Mouse (Mus musculus) embryonic fibroblast, embryonic 13.5 days (primary cell): ENCODE data around the gene Ncor2. TPM values are rescaled to one million over a fixed set of nuclear protein-coding genes. Genes with fewer than 3 reads are reported as not detected.

Experiments used
- H3K27ac ChIP-seq: 2 replicates; pipeline ENCODE4 v1.5.1; 2012; ENCODE audit warnings: low read length, control low read depth, inconsistent platforms; ENCODE audit not compliant: insufficient read depth
- H3K4me1 ChIP-seq: 2 replicates; pipeline ENCODE4 v1.6.1; 2011; ENCODE audit warnings: low read length; ENCODE audit not compliant: control insufficient read depth, insufficient read depth
- H3K4me3 ChIP-seq: 2 replicates; pipeline ENCODE4 v1.5.1; 2011; ENCODE audit warnings: mild to moderate bottlenecking, control low read depth, low read length; ENCODE audit not compliant: insufficient read depth
- CTCF ChIP-seq: IDR thresholded peaks from 2 replicates; pipeline ENCODE4 v1.5.1; 2011; ENCODE audit warnings: mild to moderate bottlenecking, control low read depth, low read length, moderate library complexity, borderline replicate concordance; ENCODE audit not compliant: insufficient read depth
- POLR2A ChIP-seq: IDR thresholded peaks from 2 replicates; pipeline ENCODE4 v1.6.1; 2011; ENCODE audit warnings: low read depth, mild to moderate bottlenecking, control low read depth, low read length, moderate library complexity
- polyA plus RNA-seq: library from polyadenylated mRNA; stranded (reverse); fragments of >200 nt; gene quantifications from 2 replicates; pipeline ENCODE4 v1.2.4, GENCODE M21; 2011; ENCODE audit warnings: low read depth; ENCODE audit not compliant: missing spikeins, insufficient read length

Ncor2 gene
- polyA plus RNA-seq, 1 experiment = 110 TPM

GRCm38 (mm10) chr5:125134391-125134790, 44.6 kb downstream of the Ncor2 start:
- TF ChIP-seq CTCF (no peak), POLR2A (no peak)
- Histone ChIP-seq H3K27ac (peak overlapping the region; percentile 75), H3K4me1 (peaks cover 24% of the 10 kb centered on the region), H3K4me3 (no peak overlapping the region)

- Histone ChIP-seq H3K27ac (no peak overlapping the region), H3K4me3 (no peak overlapping the region), H3K4me1 (peaks cover 25% of the 10 kb centered on the region)
- TF ChIP-seq CTCF (no peak), POLR2A (no peak)
These were observed 45.4 kb downstream of the Ncor2 start for GRCm38 (mm10) chr5:125133651-125134050.

GRCm38 (mm10) chr5:125132566-125133260, 46.3 kb downstream of the Ncor2 start:
- no peak for TF ChIP-seq CTCF
- Histone ChIP-seq H3K4me1 (peaks cover 27% of the 10 kb centered on the region), H3K4me3 (no peak overlapping the region)

GRCm38 (mm10) chr5:125132069-125132468, 47.0 kb downstream of the Ncor2 start:
- no peak overlapping the region for H3K27ac ChIP-seq
- TF ChIP-seq POLR2A (no peak), CTCF (no peak)
- no peak overlapping the region for H3K4me3 ChIP-seq
- H3K4me1 ChIP-seq = peaks cover 27% of the 10 kb centered on the region

More at GRCm38 (mm10) chr5:125132566-125133260, 46.3 kb downstream of the Ncor2 start:
- no peak overlapping the region for H3K27ac ChIP-seq

GRCm38 (mm10) chr5:125130406-125130805, 48.6 kb downstream of the Ncor2 start:
- Histone ChIP-seq H3K4me1 (peaks cover 20% of the 10 kb centered on the region), H3K4me3 (no peak overlapping the region), H3K27ac (no peak overlapping the region)
- TF ChIP-seq CTCF = no peak
- TF ChIP-seq POLR2A = no peak

- no peak for TF ChIP-seq CTCF
- TF ChIP-seq POLR2A = no peak
- H3K4me3 ChIP-seq = no peak overlapping the region
- H3K4me1 ChIP-seq = peaks cover 7% of the 10 kb centered on the region
- no peak overlapping the region for H3K27ac ChIP-seq
These were observed 50.1 kb downstream of the Ncor2 start for GRCm38 (mm10) chr5:125128939-125129385.

GRCm38 (mm10) chr5:125127920-125128319, 51.1 kb downstream of the Ncor2 start:
- Histone ChIP-seq H3K27ac (no peak overlapping the region), H3K4me1 (peaks cover 7% of the 10 kb centered on the region), H3K4me3 (no peak overlapping the region)
- no peak for TF ChIP-seq POLR2A

GRCm38 (mm10) chr5:125127426-125127825, 51.6 kb downstream of the Ncor2 start:
- peaks cover 7% of the 10 kb centered on the region for H3K4me1 ChIP-seq
- no peak for TF ChIP-seq CTCF
- no peak for TF ChIP-seq POLR2A
- H3K4me3 ChIP-seq = no peak overlapping the region
- H3K27ac ChIP-seq = no peak overlapping the region

GRCm38 (mm10) chr5:125125966-125126464, 53.0 kb downstream of the Ncor2 start:
- peaks cover 7% of the 10 kb centered on the region for H3K4me1 ChIP-seq
- H3K27ac ChIP-seq = no peak overlapping the region
- TF ChIP-seq CTCF (no peak), POLR2A (no peak)
- H3K4me3 ChIP-seq = no peak overlapping the region

- H3K4me3 ChIP-seq = no peak overlapping the region
- H3K27ac ChIP-seq = no peak overlapping the region
- TF ChIP-seq CTCF (no peak), POLR2A (no peak)
- peaks cover 4% of the 10 kb centered on the region for H3K4me1 ChIP-seq
These were observed 53.8 kb downstream of the Ncor2 start for GRCm38 (mm10) chr5:125125219-125125618.

- TF ChIP-seq CTCF (no peak), POLR2A (no peak)
- no peak overlapping the region for H3K27ac ChIP-seq
- peaks cover 3% of the 10 kb centered on the region; the same call in 1 of the 2 replicates for H3K4me1 ChIP-seq
- no peak overlapping the region for H3K4me3 ChIP-seq
These were observed 55.0 kb downstream of the Ncor2 start for GRCm38 (mm10) chr5:125124002-125124401.
